Mouse (Mus musculus) testis, adult 2 months (tissue): ENCODE results near the gene Optc.

ENCODE experiments used
- CTCF ChIP-seq: fragments of 200-500 bp; IDR thresholded peaks from 2 replicates; pipeline ENCODE4 v1.5.1; 2012; ENCODE audit warnings: low read depth, mild to moderate bottlenecking, inconsistent platforms, low read length, moderate library complexity; ENCODE audit not compliant: control insufficient read depth, insufficient read depth, insufficient replicate concordance
- POLR2A ChIP-seq: fragments of 200-500 bp; IDR thresholded peaks from 2 replicates; pipeline ENCODE4 v1.6.1; 2012; ENCODE audit warnings: low read depth, mild to moderate bottlenecking, inconsistent platforms, low read length, moderate library complexity; ENCODE audit not compliant: control insufficient read depth

DNA sequence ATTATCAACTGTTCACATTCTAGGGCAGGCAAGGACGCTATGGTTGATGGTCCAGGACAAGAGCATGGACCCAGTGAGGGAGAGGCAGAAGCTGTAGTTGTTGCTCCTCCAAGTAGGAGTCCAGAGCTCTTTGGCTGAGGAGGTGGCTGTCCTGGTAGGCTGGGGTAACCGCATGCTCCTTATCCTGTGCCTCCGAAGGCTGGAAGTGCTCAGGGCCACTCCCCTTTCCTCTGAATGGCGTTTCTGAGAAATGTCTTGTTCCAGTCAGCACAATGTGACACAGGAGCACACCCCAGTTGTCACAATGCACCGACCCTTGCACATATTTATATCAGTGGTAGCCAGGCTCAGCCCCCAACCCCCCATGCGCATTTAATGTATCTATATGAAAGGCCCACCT lies 43.8 kb upstream of the Optc start:
- TF ChIP-seq POLR2A (no peak), CTCF (no peak)
